8 mouse cellular contexts compared by ENCODE assay signal in genomic region chr12:113099470-113100237, GRCm38 (mm10). TPM values are rescaled to one million over a fixed set of nuclear protein-coding genes. Genes with fewer than 3 reads are reported as not detected.
A peak's percentile ranks its signal among the peaks of the same experiment; 100 is the strongest.
DNase-seq lines count a peak whose midpoint lies in the region; ATAC-seq and TF ChIP-seq lines count a peak whose summit lies in the region.

No protein-coding gene starts in this region.

- no peaks in the 10 kb centered on the region for H3K36me3 ChIP-seq in lung, embryonic 16.5 days (ENCODE audit: control insufficient read depth, insufficient read depth, low read length)
- H3K36me3 ChIP-seq in forebrain, embryonic 12.5 days (replicated peaks): peaks cover 3% of the 10 kb centered on the region
- H3K36me3 ChIP-seq in limb, embryonic 13.5 days: peaks cover 26% of the 10 kb centered on the region
- H3K36me3 ChIP-seq in small intestine, adult 2 months (ENCODE audit: control insufficient read depth, insufficient read depth, low read length): no peaks in the 10 kb centered on the region

- peak overlapping the region; percentile 99 for H3K4me3 ChIP-seq in lung, embryonic 16.5 days (ENCODE audit: low read length)
- peak overlapping the region; percentile 99 for H3K4me3 ChIP-seq in forebrain, embryonic 12.5 days (replicated peaks)
- H3K4me3 ChIP-seq in limb, embryonic 13.5 days: peak overlapping the region; percentile 99
- peak overlapping the region; percentile 91; the same call in 1 of the 2 replicates for H3K4me3 ChIP-seq in small intestine, adult 2 months (ENCODE audit: low read depth, low read length)

- peak overlapping the region; percentile 88 for H3K4me2 ChIP-seq in lung, embryonic 16.5 days (ENCODE audit: low read depth, low read length)
- peak overlapping the region; percentile 92 for H3K4me2 ChIP-seq in forebrain, embryonic 12.5 days
- peak overlapping the region; percentile 96 for H3K4me2 ChIP-seq in limb, embryonic 13.5 days (replicated peaks)

- H3K4me1 ChIP-seq in lung, embryonic 16.5 days (replicated peaks; ENCODE audit: control insufficient read depth, insufficient read depth, low read length): peaks cover 29% of the 10 kb centered on the region
- H3K4me1 ChIP-seq in forebrain, embryonic 12.5 days: peaks cover 41% of the 10 kb centered on the region
- H3K4me1 ChIP-seq in limb, embryonic 13.5 days: peaks cover 50% of the 10 kb centered on the region
- peaks cover 13% of the 10 kb centered on the region for H3K4me1 ChIP-seq in small intestine, adult 2 months (ENCODE audit: control insufficient read depth, insufficient read depth, insufficient read length, low read length)

- 29% methylated on average over 6 of the region's 6 CpGs for whole genome bisulfite sequencing in lung, embryonic 16.5 days
- 43% methylated on average over 6 of the region's 6 CpGs for whole genome bisulfite sequencing in forebrain, embryonic 12.5 days
- 26% methylated on average over 6 of the region's 6 CpGs for WGBS in limb, embryonic 13.5 days
- WGBS in small intestine, adult 2 months: 43% methylated on average over 6 of the region's 6 CpGs

- H3K27ac ChIP-seq in lung, embryonic 16.5 days (ENCODE audit: low read length): no peak overlapping the region
- 0 out of 2 replicates have a peak overlapping the region, but pooled peaks have one; percentile 36 for H3K27ac ChIP-seq in forebrain, embryonic 12.5 days
- H3K27ac ChIP-seq in limb, embryonic 13.5 days: peak overlapping the region; percentile 33; the same call in 1 of the 2 replicates
- H3K27ac ChIP-seq in small intestine, adult 2 months (ENCODE audit: insufficient read depth, low read depth, low read length): no peak overlapping the region

- peak overlapping the region; percentile 99 for H3K9ac ChIP-seq in lung, embryonic 16.5 days (ENCODE audit: low read length)
- H3K9ac ChIP-seq in forebrain, embryonic 12.5 days: peak overlapping the region; percentile 100
- peak overlapping the region; percentile 100 for H3K9ac ChIP-seq in limb, embryonic 13.5 days

- TF ChIP-seq POLR2A in small intestine, adult 2 months (IDR thresholded peaks at IDR 0.05; ENCODE audit: low read depth, low read length): no peak

- no peak for DNase-seq in lung, postnatal 10 days
- DNase-seq in urinary bladder, postnatal 10 days (ENCODE audit: low spot score): no peak
- DNase-seq in adrenal gland, adult 18-20 months (ENCODE audit: low spot score in 2 of 2): no peak
- DNase-seq in right cerebral cortex, adult 2 months (ENCODE audit: low spot score in 2 of 2): no peak

- ATAC-seq in lung, embryonic 16.5 days (ENCODE audit: low read depth): no peak
- no peak for ATAC-seq in forebrain, embryonic 12.5 days (ENCODE audit: low FRiP score)
- ATAC-seq in limb, embryonic 13.5 days (ENCODE audit: low FRiP score, low read depth): no peak

- H3K9me3 ChIP-seq in lung, embryonic 16.5 days (ENCODE audit: control insufficient read depth, low read length): no peaks in the 10 kb centered on the region
- H3K9me3 ChIP-seq in forebrain, embryonic 12.5 days: no peaks in the 10 kb centered on the region
- no peaks in the 10 kb centered on the region for H3K9me3 ChIP-seq in limb, embryonic 13.5 days

- no peak for TF ChIP-seq CTCF in small intestine, adult 2 months (IDR thresholded peaks at IDR 0.05; ENCODE audit: extremely low read depth, insufficient read length, insufficient replicate concordance, low read depth, low read length)

- no peaks in the 10 kb centered on the region for H3K27me3 ChIP-seq in lung, embryonic 16.5 days (ENCODE audit: control insufficient read depth, insufficient read depth, low read depth, low read length)
- no peaks in the 10 kb centered on the region for H3K27me3 ChIP-seq in forebrain, embryonic 12.5 days
- H3K27me3 ChIP-seq in limb, embryonic 13.5 days: no peaks in the 10 kb centered on the region
- no peaks in the 10 kb centered on the region; the same call in 1 of the 2 replicates for H3K27me3 ChIP-seq in small intestine, adult 2 months (ENCODE audit: control insufficient read depth, insufficient read depth, low read length)

RNA-seq across cellular contexts. Expression of gene Mta1, which starts 1.6 kb away (rescaled TPM):
- 11.2 and 12.2 TPM in 2 replicates for polyA plus RNA-seq in lung, embryonic 16.5 days (2015; fragmentation: Nextera tagmentation; extraction: Ambion mirVana)
- polyA plus RNA-seq in forebrain, embryonic 12.5 days (2016; fragmentation: Nextera tagmentation; extraction: Ambion mirVana): 22.2 and 22.7 TPM in 2 replicates
- polyA plus RNA-seq in limb, embryonic 13.5 days (2015; fragmentation: Nextera tagmentation; extraction: Ambion mirVana): 17.8 and 18.7 TPM in 2 replicates
- polyA plus RNA-seq in small intestine, adult 2 months (2012; rRNA removed): 23.9 and 47.6 TPM in 2 replicates
- total RNA-seq in adrenal gland, adult 18-20 months (2021): 10 to 100 TPM; 61.6 to 89.6 TPM

RNA-seq across cellular contexts. Expression of gene Tex22, which starts 25.4 kb away (rescaled TPM):
- polyA plus RNA-seq in lung, embryonic 16.5 days (2015; fragmentation: Nextera tagmentation; extraction: Ambion mirVana): 0.15 TPM in 1 of 2 replicates, not detected in the other
- polyA plus RNA-seq in forebrain, embryonic 12.5 days (2016; fragmentation: Nextera tagmentation; extraction: Ambion mirVana): 0.26 TPM in 1 of 2 replicates, not detected in the other
- 0.14 TPM in 1 of 2 replicates, not detected in the other for polyA plus RNA-seq in limb, embryonic 13.5 days (2015; fragmentation: Nextera tagmentation; extraction: Ambion mirVana)
- polyA plus RNA-seq in small intestine, adult 2 months (2012; rRNA removed): not detected in 2 replicates
- total RNA-seq in adrenal gland, adult 18-20 months (2021): under 1 TPM in 1 of 2 experiments, not detected in 1; 0.27 TPM

RNA-seq across cellular contexts. Expression of gene Crip2, which starts 40.4 kb away (rescaled TPM):
- 550 and 593 TPM in 2 replicates for polyA plus RNA-seq in lung, embryonic 16.5 days (2015; fragmentation: Nextera tagmentation; extraction: Ambion mirVana)
- polyA plus RNA-seq in forebrain, embryonic 12.5 days (2016; fragmentation: Nextera tagmentation; extraction: Ambion mirVana): 223 and 227 TPM in 2 replicates
- 70.0 and 70.4 TPM in 2 replicates for polyA plus RNA-seq in limb, embryonic 13.5 days (2015; fragmentation: Nextera tagmentation; extraction: Ambion mirVana)
- 73.8 and 86.3 TPM in 2 replicates for polyA plus RNA-seq in small intestine, adult 2 months (2012; rRNA removed)
- total RNA-seq in adrenal gland, adult 18-20 months (2021): 10 to 100 TPM; 48.1 to 55.6 TPM

RNA-seq across cellular contexts. Expression of gene Crip1, which starts 46.5 kb away (rescaled TPM):
- polyA plus RNA-seq in lung, embryonic 16.5 days (2015; fragmentation: Nextera tagmentation; extraction: Ambion mirVana): 565 and 642 TPM in 2 replicates
- polyA plus RNA-seq in forebrain, embryonic 12.5 days (2016; fragmentation: Nextera tagmentation; extraction: Ambion mirVana): 48.5 and 62.0 TPM in 2 replicates
- 147 and 154 TPM in 2 replicates for polyA plus RNA-seq in limb, embryonic 13.5 days (2015; fragmentation: Nextera tagmentation; extraction: Ambion mirVana)
- 4,805 and 16,576 TPM in 2 replicates for polyA plus RNA-seq in small intestine, adult 2 months (2012; rRNA removed)
- 100 to 1,000 TPM in 1 of 2 experiments, 10 to 100 TPM in 1; 52.9 to 106 TPM for total RNA-seq in adrenal gland, adult 18-20 months (2021)

RNA-seq across cellular contexts. Expression of gene Tedc1, which starts 56.6 kb away (rescaled TPM):
- polyA plus RNA-seq in lung, embryonic 16.5 days (2015; fragmentation: Nextera tagmentation; extraction: Ambion mirVana): 31.4 and 34.5 TPM in 2 replicates
- 48.3 and 49.6 TPM in 2 replicates for polyA plus RNA-seq in forebrain, embryonic 12.5 days (2016; fragmentation: Nextera tagmentation; extraction: Ambion mirVana)
- 35.5 and 36.6 TPM in 2 replicates for polyA plus RNA-seq in limb, embryonic 13.5 days (2015; fragmentation: Nextera tagmentation; extraction: Ambion mirVana)
- polyA plus RNA-seq in small intestine, adult 2 months (2012; rRNA removed): 9.2 and 18.3 TPM in 2 replicates
- under 1 TPM; 0.83 to 0.93 TPM for total RNA-seq in adrenal gland, adult 18-20 months (2021)

Comparison
In these comparisons a context has a peak if more than half of its experiments do, and no peak if none do; other contexts are left out.
1. H3K27ac ChIP-seq: peak in forebrain, embryonic 12.5 days (single experiment) and limb, embryonic 13.5 days (single experiment); none in lung, embryonic 16.5 days (single experiment) and small intestine, adult 2 months (single experiment).
2. Peak in every context shown above with its lines, with median percentiles within 50 percentile points of each other: H3K4me2 ChIP-seq, H3K4me3 ChIP-seq and H3K9ac ChIP-seq.